Mouse (Mus musculus): ENCODE data around the gene Ptx4.

The Ptx4 gene

DNA sequence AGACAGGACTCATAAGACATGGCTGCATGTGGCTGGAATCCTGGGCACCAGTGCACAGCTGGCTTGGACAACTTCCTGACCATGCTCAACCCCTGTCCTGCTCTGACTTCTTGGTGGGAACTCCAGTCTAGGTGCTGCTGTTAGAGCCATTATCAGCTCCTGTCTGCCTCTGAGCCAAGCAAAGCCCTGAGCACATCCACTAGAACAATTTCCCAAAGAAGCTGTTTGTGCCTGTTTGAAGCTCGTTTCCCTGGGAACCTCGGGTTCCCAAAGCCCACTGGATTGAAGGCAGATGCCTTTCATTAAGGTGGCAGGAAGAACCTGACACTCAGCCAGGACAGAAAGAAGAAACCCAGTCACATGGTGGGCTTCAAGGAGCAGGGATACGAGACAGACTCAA, at the start of gene Ptx4:
Gene Ptx4 (plus strand): TSS at position 355 of the 400 bp plus-strand sequence.
- DNase-seq (ENCODE audit: low spot score in 2 of 2): no peak

DNA sequence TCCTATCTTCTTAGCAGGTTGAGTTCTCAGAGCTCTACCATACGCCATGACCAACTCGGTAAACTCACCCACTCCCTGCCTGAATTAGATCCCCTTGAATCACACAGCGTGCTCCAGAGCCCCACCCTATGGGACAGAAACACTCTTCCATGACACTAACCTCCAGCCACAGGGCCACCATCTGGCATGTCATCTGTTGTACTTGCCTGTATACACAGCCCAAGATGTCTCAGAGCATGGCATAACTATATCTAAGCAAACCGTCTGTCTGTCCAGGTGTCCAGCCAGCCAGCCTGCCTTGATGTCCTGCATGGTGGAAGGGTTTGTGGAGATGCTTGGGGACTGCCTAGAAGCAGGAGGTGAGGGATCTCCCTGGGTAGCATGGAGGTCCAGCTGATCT, 43.7 kb upstream of the Ptx4 start:
- DNase-seq (ENCODE audit: low spot score in 2 of 2): no peak

DNA sequence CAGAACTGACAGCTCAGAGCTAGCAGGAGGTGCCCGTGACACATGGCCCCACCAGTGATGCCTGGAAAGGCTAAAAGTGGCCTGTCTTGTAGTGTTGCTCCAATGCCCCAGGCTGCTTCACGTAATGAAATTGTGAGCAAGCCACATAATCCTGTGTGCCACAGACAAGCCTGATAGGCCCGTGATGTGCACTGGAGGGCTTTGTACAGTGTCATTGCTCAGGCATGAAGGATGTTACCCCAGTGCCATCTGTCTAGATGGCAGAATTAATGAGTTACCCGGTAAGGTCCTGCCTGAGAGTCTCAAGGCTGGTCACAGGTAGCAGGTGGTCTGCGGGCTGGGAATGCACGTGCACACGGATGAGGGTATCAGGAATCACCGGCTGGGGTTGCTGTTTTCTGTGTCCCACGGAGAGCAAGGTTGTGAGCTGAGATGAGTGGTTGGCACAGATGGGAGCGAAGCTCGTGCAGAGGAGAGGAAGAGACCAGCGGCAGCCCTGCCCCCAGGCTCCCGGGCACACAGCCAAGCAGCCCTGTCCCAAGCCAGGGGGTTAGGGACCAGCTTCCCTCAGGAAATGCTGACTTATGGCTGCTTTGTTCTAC, 42.7 kb upstream of the Ptx4 start:
- DNase-seq (ENCODE audit: low spot score in 2 of 2): peak in 1 of 2 experiments; percentile 41

GRCm38 (mm10) chr17:25080210-25080609, 40.4 kb upstream of the Ptx4 start:
- DNase-seq (ENCODE audit: low spot score in 2 of 2): no peak

GRCm38 (mm10) chr17:25080960-25081381, 39.6 kb upstream of the Ptx4 start:
- no peak for DNase-seq (ENCODE audit: low spot score in 2 of 2)

DNA sequence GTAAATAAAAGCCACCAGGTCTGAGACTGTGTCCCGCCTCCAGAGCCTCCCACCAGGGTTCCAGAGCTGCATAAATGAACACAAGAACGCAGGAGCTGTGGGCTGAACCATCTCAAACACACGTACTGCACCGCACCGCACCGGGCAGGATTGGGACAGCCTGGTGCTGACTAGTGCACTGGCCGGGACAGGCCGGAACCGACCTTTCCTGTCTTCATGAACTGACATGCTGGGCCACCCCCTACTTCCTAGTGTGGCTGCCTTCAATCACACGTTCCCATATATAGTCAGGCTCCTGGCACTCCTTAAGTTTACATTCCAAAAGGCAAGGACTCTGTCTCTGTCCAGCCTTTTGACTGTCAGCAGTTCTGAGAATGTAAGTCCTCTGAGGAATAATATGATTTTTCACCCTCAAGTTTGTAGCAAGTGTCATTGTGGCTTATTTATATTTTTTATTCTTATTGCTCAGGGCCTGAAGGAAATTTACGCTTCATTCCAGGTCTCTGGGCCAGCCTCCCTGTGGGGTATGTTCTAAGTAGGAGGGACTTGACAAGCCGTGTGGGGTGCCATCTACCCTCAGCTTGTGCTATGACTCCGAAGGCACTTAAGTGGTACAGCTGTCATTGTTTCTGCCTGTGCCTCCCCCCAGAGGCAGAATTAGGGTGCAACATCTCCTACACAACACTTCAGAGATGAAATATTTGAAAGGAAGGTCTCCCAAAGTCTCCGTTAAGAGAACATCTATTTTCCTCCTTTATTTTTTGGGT, 38.3 kb upstream of the Ptx4 start:
- DNase-seq (ENCODE audit: low spot score in 2 of 2): no peak

- no peak for DNase-seq (ENCODE audit: low spot score in 2 of 2)
Measured at GRCm38 (mm10) chr17:25082887-25083286, 37.7 kb upstream of the Ptx4 start.

- no peak for DNase-seq (ENCODE audit: low spot score in 2 of 2)
Measured at GRCm38 (mm10) chr17:25083444-25083931, 37.1 kb upstream of the Ptx4 start, which contains the start of gene Tmem204. TSS of gene Tmem204 (minus strand) at chr17:25083591.

GRCm38 (mm10) chr17:25084835-25085385, 35.6 kb upstream of the Ptx4 start:
- no peak for DNase-seq (ENCODE audit: low spot score in 2 of 2)

DNA sequence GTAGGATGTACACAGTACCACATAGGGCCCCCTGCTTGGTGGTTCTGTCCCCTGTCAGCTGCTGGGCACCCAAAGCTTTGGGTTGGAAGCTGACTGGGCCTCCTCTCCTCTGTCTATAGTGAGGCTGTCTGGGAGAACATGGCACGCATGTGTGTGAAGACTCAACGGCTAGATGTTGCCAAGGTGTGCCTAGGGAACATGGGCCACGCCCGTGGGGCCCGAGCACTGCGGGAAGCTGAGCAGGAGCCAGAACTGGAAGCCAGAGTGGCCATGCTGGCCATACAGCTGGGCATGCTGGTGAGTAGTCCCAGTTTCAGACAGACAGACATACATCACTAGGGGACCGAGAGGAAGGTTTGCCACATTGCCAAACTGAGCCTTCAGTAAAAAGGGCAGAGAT, 33.8 kb upstream of the Ptx4 start:
- DNase-seq (ENCODE audit: low spot score in 2 of 2): peak in 1 of 2 experiments; percentile 41

DNA sequence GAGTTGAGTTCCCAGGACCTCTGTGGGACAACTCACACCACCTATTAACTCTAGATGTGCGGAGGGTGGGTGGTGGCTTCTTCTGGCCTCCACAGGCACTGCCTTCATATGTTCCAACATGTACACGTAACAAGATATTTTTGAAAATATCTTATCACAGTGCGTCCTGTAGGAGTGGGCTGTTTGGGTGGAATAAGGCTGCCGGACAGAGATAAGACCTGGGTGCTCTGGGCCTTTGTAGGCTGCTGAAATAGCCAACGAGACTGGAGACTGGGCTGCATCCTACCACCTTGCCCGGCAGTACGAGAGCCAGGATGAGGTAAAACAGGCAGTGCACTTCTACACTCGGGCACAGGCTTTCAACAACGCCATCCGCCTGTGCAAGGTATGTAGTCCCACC, 31.4 kb upstream of the Ptx4 start:
- peak in 1 of 2 experiments; percentile 45 for DNase-seq (ENCODE audit: low spot score in 2 of 2)

- DNase-seq (ENCODE audit: low spot score in 2 of 2): no peak
Measured at GRCm38 (mm10) chr17:25090450-25090849, 30.1 kb upstream of the Ptx4 start.

DNA sequence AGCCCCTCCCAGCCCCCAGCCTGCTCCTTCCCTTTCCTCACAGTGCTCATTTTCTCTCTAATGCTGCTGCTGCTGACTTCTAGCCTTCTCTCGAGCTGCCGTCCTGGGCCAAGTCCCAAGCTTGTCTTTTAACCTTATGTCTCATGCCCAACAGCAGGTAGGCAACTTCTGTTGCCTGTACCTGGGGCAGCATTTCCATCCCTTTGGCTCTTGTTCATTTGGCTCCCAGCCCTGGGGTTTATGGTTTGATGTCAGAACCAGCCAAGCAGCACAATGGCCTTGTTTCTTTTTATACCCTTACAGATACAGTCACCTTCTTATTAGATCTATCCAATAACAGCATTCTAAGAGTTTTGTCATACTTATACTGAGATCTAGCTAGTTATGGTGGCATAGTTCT, 24.3 kb upstream of the Ptx4 start:
- DNase-seq (ENCODE audit: low spot score in 2 of 2): no peak

GRCm38 (mm10) chr17:25100052-25100451, 20.5 kb upstream of the Ptx4 start:
- no peak for DNase-seq (ENCODE audit: low spot score in 2 of 2)

GRCm38 (mm10) chr17:25101338-25101737, 19.2 kb upstream of the Ptx4 start:
- DNase-seq (ENCODE audit: low spot score in 2 of 2): no peak

DNA sequence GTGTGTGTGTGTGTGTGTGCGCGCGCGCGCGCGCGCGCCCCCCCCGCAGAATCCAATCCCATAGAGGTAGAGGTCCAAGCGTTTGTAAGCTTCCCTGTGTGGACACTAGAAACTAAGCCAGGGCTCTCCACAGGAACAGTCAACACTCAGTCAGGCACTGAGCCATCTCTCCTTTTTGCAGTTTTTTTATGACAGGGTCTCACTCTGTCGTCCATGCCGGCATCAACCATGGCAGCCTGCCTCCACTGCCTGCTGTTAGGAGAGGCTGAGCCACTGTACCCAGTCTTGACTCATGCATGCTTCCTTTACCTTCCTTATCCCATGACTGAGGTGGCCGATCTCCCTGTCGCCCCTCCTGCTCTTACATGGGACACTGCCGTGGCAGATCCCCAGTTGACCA, 12.8 kb upstream of the Ptx4 start:
- DNase-seq (ENCODE audit: low spot score in 2 of 2): no peak

DNA sequence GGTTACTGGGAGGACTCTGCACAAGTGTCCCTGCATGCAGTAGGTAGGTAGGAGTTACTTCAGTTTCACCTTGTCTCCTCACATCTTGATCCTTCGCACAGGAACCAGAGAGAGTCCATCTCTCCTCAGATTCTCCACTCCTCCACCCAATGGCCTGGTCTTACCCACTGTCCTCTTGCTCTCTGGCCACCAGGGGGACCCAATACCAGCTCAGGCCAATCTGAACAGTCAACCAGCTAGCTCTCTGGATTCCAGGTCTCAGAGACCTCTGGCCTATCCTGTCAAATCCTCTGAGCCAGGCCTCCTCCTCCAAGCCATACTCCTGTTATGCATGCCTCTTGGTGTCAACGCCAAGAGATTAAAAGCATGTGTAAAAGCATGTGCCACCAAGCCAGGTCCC, 11.0 kb upstream of the Ptx4 start:
- peak; percentile 48 to 75 for DNase-seq (ENCODE audit: low spot score in 2 of 2)

GRCm38 (mm10) chr17:25110590-25110989, 10.0 kb upstream of the Ptx4 start:
- no peak for DNase-seq (ENCODE audit: low spot score in 2 of 2)

DNA sequence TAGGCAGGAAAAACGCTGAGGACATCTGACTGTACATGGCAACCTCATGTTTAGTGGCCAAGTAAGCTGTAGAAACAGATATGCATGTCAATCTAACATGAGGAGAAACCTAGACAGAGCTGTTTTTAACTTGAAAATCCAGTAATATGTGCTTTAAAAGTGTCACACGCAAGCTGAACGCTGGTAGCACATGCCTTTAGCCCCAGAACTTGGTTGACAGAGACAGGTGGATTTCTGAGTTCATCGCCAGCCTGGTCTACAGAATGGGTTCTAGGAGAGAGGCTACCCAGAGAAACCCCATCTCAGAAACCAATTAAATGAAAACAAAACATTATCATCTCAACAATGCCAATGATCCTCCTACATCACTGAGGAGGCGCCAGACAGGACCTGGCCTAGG, 9.3 kb upstream of the Ptx4 start:
- no peak for DNase-seq (ENCODE audit: low spot score in 2 of 2)

DNA sequence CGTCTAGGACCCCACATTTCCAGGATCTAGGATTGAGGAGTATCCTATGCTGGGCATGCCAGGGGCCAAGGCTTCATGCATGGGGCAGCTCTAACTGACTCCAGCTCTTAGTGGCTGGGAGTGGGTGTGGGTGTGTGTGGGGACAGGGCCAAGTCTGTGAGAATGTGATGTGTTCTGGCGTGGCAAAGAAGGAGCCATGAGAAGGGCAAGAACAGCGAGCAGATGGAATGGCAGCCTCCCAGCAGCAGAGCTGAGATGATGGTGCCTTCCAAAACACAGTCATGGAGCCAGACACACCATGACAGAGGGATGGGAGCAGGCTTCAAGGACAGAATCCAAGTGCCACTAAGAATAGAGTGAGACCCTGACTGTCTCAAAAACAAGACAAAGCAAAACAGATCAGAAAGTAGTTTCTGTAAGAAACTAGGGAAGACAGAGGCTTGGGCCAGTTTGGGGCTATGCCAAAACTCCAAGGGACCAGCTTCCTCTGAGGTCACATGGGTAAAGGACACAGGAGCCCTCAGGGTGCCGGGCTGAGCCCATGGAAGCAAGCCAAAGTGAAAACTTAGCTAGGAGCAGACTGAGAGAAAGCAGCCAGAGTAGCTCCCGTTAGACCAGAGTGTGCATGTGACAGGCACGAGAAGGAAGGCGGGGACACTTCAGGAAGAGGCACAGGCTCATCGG, 8.7 kb upstream of the Ptx4 start:
- DNase-seq (ENCODE audit: low spot score in 2 of 2): no peak

DNA sequence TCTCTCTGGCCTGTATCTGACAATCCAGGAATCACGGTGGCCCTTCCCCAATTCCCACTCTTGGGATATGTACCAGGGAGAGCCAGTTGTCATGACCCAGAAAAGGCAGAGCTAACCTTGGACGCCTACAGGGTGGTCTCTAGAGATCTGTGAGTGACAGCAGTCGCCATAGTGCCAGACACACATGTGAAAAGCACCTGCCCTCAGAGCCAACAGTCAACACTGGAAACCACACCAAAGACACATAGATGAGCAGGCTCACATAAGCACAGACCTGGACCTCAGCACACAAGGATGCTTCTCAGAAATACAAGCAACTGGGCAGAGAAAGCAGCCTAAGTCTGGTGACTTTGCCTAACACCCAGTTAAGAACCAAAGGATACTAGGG, 8.1 kb upstream of the Ptx4 start:
- DNase-seq (ENCODE audit: low spot score in 2 of 2): no peak

- peak; percentile 56 to 62 for DNase-seq (ENCODE audit: low spot score in 2 of 2)
Measured at GRCm38 (mm10) chr17:25114908-25115645, 5.5 kb upstream of the Ptx4 start.
